Mouse (Mus musculus): ENCODE results near the gene Skiv2l. TPM values are rescaled to one million over a fixed set of nuclear protein-coding genes. Genes with fewer than 3 reads are reported as not detected.
"Not testable (repeated sequence)": the region's sequence is repeated elsewhere in the genome, so short reads cannot be mapped to it uniquely, and the experiment has no call there.

Skiv2l gene
- total RNA-seq, 2 experiments from 2014 or later: 13.3 to 34.8 TPM

GRCm38 (mm10) chr17:34830776-34831175 lies 19.2 kb downstream of the Skiv2l start:
- ATAC-seq (ENCODE audit: poor library complexity, severe bottlenecking): not testable (repeated sequence)

GRCm38 (mm10) chr17:34814818-34815370 lies 35.1 kb downstream of the Skiv2l start:
- ATAC-seq (ENCODE audit: poor library complexity, severe bottlenecking): no peak

- ATAC-seq (ENCODE audit: poor library complexity, severe bottlenecking): peak; percentile 38; the same call in 1 of the 2 replicates
Observed at GRCm38 (mm10) chr17:34813747-34814146, 36.3 kb downstream of the Skiv2l start.

DNA sequence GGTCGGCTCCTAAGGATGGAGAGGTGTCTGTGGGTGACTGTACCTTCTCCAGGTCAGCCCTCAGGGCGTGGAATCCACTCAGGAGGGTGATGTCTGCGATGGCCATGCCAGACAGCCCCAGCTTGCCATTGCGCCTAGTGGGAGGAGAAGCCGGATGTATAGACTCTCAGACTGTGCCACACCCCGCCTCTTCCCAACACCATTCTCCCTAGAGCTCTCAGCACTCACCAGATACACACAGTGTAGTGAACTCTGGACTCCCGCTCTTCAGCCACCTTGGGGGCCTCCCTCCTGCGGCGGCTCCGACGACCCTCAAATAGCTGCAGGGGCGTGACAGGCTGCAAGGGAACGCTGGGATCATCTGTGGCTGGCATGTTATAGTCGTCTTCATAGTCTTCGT lies 38.7 kb downstream of the Skiv2l start:
- no peak for ATAC-seq (ENCODE audit: poor library complexity, severe bottlenecking)

GRCm38 (mm10) chr17:34810811-34811210 lies 39.2 kb downstream of the Skiv2l start:
- not testable (repeated sequence) for ATAC-seq (ENCODE audit: poor library complexity, severe bottlenecking)

DNA sequence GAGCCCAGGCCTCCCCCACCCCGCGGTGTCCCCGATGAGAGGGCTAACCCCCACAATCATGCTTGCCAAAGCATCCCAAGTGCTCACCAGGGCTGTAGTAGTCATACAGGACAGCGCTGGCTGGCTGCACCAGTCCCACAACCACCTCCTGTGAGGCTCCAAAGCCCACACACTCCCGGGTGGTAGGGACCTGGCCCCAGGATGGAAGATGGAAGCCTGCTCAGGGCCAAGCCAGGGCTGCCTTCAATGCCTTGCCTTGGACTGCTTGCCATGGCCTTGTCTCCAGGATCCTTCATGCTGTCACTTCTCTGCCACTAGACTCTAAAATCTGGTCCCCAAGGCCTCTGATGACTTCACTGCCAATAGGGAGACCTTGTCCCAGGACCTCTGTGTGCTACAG lies 39.6 kb downstream of the Skiv2l start:
- ATAC-seq (ENCODE audit: poor library complexity, severe bottlenecking): not testable (repeated sequence)

DNA sequence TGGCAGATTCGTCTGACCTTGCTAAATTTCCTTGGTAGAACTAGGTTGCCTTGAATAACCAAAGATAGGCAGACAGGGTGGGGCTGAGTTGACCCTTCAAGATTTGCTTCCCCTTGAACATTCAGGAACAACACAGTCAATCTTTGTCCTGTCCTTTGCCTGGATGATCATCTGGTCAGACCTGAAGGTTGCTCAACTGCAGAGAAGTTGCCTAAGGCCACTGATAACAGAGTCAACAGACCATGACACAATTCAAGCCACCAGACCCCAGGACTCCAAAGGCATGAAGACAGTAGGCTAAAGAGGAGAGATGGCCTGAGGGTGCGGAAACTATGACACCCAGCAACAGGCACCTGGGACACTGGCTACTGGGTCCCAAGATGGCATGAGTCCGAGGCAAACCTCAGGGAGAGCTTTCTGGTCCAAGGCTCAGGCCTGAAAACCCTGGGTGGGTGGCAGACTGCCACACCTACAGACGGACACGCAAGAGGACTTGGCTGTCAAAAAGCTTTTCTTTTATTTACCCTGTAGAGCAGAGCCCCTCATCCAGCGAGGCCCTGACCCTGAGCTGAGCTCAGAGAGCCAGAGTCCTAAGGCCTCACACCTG lies 41.3 kb downstream of the Skiv2l start:
- ATAC-seq (ENCODE audit: poor library complexity, severe bottlenecking): no peak; the same call in 1 of the 2 replicates

DNA sequence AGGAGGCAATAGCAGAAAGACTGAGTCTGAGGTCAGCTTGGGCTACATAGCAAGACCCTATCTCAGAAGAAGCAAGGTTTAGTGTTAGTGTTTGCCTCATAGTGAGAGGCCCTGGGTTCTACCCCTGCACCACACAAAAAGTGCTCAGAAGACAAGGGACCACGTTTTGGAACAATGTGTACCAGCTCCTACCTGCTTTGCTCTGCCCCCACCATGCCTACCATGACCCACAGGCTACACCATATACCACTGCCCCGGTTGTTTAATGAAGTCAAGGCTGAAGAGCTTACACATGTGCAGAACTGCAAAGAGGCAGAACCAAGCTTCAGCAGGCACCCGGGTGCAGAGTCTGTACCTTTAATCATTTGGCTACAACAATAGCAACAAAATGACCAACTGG lies 42.8 kb downstream of the Skiv2l start:
- no peak for ATAC-seq (ENCODE audit: poor library complexity, severe bottlenecking)

- ATAC-seq (ENCODE audit: poor library complexity, severe bottlenecking): no peak
Observed at GRCm38 (mm10) chr17:34804871-34805562, 45.0 kb downstream of the Skiv2l start.

- ATAC-seq (ENCODE audit: poor library complexity, severe bottlenecking): not testable (repeated sequence)
Observed at GRCm38 (mm10) chr17:34804301-34804700, 45.7 kb downstream of the Skiv2l start, which contains the start of gene Cyp21a1. Gene Cyp21a1, minus strand, starts transcription at chr17:34804561.

- not testable (repeated sequence) for ATAC-seq (ENCODE audit: poor library complexity, severe bottlenecking)
Observed at GRCm38 (mm10) chr17:34803367-34803766, 46.6 kb downstream of the Skiv2l start.

DNA sequence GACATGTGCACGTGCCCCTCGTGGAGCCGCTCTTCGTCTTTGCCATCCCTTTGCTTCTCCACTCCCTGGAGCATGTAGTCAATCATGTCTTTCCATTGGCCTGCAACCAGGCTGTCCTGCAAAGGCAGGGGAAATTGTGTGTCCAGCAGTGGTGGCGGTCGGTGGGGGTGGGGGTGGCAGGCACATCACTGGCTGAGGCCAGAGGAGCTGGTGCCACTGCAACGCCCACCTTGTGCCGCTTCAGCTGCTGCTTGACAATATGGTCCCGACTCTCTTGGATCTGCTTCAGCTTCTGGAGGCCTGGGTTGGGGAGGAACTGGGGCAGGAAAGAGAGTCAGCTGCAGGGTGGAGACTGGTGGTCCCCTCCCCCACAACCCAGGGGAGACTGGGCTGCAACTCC lies 47.3 kb downstream of the Skiv2l start:
- not testable (repeated sequence) for ATAC-seq (ENCODE audit: poor library complexity, severe bottlenecking)

DNA sequence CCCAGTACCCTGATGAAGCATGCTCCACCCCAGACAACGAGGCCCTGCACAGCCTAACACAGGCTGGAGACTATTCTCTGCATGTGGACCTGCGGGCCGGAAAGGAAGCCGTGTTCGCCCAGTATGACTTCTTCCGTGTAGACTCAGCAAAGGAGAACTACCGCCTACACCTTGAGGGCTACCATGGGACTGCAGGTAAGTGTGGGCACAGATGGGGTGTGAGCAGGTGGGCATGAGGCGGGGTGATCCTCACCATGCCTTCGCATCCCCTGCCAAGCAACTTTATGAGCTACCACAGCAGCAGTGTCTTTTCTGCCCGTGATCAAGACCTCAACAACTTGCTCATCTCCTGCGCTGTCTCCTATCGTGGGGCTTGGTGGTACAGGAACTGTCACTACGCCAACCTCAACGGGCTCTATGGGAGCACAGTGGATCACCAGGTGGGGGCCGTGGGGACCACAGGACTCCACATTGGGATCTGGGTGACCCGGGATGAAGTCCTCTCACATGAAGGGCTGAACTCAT lies 49.2 kb downstream of the Skiv2l start:
- not testable (repeated sequence) for ATAC-seq (ENCODE audit: poor library complexity, severe bottlenecking)

- no peak for ATAC-seq (ENCODE audit: poor library complexity, severe bottlenecking)
Observed at GRCm38 (mm10) chr17:34799531-34799925, 50.5 kb downstream of the Skiv2l start.

DNA sequence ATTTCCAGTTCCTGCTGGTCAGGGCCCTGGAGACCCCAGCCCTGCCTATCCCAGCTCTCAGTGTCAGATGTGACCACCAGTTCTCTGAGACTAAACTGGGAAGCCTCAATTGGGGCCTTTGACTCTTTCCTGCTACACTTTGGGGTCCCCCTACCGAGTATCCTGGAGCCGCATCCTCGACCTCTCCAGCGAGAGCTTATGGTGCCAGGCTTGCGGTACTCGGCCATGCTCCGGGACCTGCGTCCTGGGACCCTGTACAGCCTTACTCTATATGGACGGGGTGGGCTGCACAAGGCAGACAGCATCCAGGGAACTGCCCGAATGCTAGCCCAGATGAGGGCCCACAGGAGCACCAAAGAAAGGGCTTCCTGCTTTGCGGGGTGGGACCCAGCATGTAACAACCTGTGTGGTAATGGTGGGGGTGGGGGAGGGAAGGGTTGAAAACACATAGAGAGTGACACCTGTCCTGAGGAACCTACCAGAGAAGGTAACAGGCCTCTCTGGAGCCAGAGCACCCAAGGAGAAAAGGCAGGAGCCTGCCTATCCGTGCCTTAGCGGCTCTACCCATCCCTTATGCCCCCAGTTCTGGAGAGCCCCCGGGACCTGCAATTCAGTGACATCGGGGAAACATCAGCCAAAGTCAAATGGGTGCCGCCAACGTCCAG lies 51.0 kb downstream of the Skiv2l start:
- ATAC-seq (ENCODE audit: poor library complexity, severe bottlenecking): no peak

- ATAC-seq (ENCODE audit: poor library complexity, severe bottlenecking): not testable (repeated sequence)
Observed at GRCm38 (mm10) chr17:34798071-34798470, 51.9 kb downstream of the Skiv2l start.

- ATAC-seq (ENCODE audit: poor library complexity, severe bottlenecking): not testable (repeated sequence)
Observed at GRCm38 (mm10) chr17:34797211-34797995, 52.6 kb downstream of the Skiv2l start.

GRCm38 (mm10) chr17:34796311-34797140 lies 53.5 kb downstream of the Skiv2l start:
- no peak for ATAC-seq (ENCODE audit: poor library complexity, severe bottlenecking)

DNA sequence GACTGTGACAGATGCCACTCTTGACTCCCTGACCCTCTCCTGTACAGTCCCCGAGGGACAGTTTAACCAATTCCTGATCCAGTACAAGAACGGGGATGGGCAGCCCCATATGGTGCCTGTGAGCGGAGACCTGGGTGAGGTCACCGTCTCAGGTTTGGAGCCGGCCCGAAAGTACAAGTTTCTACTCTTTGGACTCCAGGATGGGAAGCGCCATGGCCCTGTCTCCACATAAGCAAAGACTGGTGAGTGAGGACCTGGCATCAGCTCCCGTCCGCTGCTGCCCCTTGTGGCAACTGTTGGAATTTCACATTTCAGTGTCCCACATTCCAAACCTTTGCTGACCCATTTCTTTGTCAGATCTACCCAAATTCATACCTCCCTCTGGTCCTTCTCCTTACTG lies 54.4 kb downstream of the Skiv2l start:
- peak; percentile 43; the same call in 1 of the 2 replicates for ATAC-seq (ENCODE audit: poor library complexity, severe bottlenecking)

Measured in megakaryocyte, adult 5-6 weeks (primary cell).